Mouse (Mus musculus) stomach, embryonic 14.5 days (tissue): ENCODE results near the gene Syn3. TPM values are rescaled to one million over a fixed set of nuclear protein-coding genes. Genes with fewer than 3 reads are reported as not detected.

ENCODE experiments used
- ATAC-seq: fragments of 200-750 bp; cut with Nextera tagmentation; 2 replicates; pipeline ENCODE4 v1.8.0; 2017; ENCODE audit warnings: low read depth, moderate TSS enrichment; ENCODE audit not compliant: insufficient number of reproducible peaks, insufficient read depth, low FRiP score
- H3K27ac ChIP-seq: fragments of 300-500 bp; sonication (generic); 2 replicates; pipeline ENCODE4 v1.5.1; 2014; ENCODE audit warnings: mild to moderate bottlenecking, low read length, moderate library complexity, mixed read lengths
- H3K27me3 ChIP-seq: fragments of 300-500 bp; sonication (generic); 2 replicates; pipeline ENCODE4 v1.6.1; 2014; ENCODE audit warnings: low read length, control low read depth, mixed read lengths; ENCODE audit not compliant: control insufficient read depth, insufficient read depth
- H3K36me3 ChIP-seq: fragments of 300-500 bp; sonication (generic); 2 replicates; pipeline ENCODE4 v1.6.1; 2014; ENCODE audit warnings: mild to moderate bottlenecking, control low read depth, low read length, moderate library complexity, mixed read lengths; ENCODE audit not compliant: control insufficient read depth, insufficient read depth
- H3K4me1 ChIP-seq: fragments of 300-500 bp; sonication (generic); 2 replicates; pipeline ENCODE4 v1.6.1; 2014; ENCODE audit warnings: low read length, control low read depth, mixed read lengths; ENCODE audit not compliant: control insufficient read depth, insufficient read depth
- H3K4me2 ChIP-seq: fragments of 300-500 bp; sonication (generic); replicated peaks from 2 replicates; pipeline ENCODE4 v1.6.1; 2014; ENCODE audit warnings: low read depth, low read length, control low read depth
- H3K4me3 ChIP-seq: fragments of 300-500 bp; sonication (generic); 2 replicates; pipeline ENCODE4 v1.5.1; 2014; ENCODE audit warnings: low read depth, low read length, control low read depth
- H3K9ac ChIP-seq: fragments of 300-500 bp; sonication (generic); replicated peaks from 2 replicates; pipeline ENCODE4 v1.6.1; 2014; ENCODE audit warnings: low read depth, mild to moderate bottlenecking, control low read depth, low read length, moderate library complexity, mixed read lengths
- H3K9me3 ChIP-seq: fragments of 300-500 bp; sonication (generic); 2 replicates; pipeline ENCODE4 v1.6.1; 2016; ENCODE audit warnings: low read depth, low read length, control low read depth; ENCODE audit not compliant: control insufficient read depth
- WGBS: fragments of 180-500 bp; shearing (Covaris S2); extraction: QIAGEN DNeasy Blood & Tissue Kit; methylation state at CpG from one replicate; pipeline ENCODE4 v1.1.7; 2014; 5-methylcytosine and 5-hydroxymethylcytosine counted together
- polyA plus RNA-seq: library from polyadenylated mRNA; unstranded; fragments of >200 nt; fragmentation: Nextera tagmentation; extraction: Ambion mirVana; gene quantifications from 2 replicates; pipeline ENCODE4 v1.2.1, GENCODE M21; 2014

Syn3 gene
- polyA plus RNA-seq, 1 experiment from 2014 or later: 5.8 TPM

DNA sequence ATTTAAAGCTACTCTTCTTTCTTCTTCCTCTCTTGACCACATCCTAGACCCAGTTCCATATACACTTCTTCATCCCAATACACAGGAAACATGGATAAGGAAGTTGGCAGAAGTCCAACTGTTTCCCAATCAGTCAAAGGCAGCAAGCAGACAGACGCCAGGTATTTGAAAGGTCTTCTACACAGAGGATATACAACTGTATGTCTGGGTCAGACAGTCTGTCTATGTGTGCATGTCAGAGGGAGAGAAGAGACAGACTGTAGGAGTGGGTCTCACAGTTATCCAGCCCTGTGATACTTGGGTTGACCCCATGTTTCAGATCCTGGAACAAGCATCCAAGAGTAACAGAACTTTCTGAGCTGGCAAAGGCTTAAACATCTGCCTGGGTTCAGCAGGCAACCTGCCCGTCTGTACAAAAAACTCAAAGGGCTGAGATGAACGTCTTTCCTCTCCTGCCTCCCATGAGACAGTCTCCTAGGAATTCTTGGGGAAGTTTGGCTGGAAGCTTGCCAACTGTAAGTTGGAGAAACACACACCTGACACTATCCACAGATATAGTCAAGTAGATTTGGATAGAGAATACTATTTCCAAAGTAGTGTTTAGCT lies 152.4 kb downstream of the Syn3 start:
- Histone ChIP-seq H3K4me3 (no peak overlapping the region), H3K4me2 (no peak overlapping the region), H3K9me3 (no peaks in the 10 kb centered on the region), H3K9ac (no peak overlapping the region), H3K27ac (no peak overlapping the region), H3K4me1 (peaks cover 13% of the 10 kb centered on the region), H3K27me3 (no peaks in the 10 kb centered on the region), H3K36me3 (peaks cover 7% of the 10 kb centered on the region; the same call in 1 of the 2 replicates)
- 20% methylated on average over 3 of the region's 3 CpGs for WGBS
- ATAC-seq: peak; percentile 73; the same call in 1 of the 2 replicates

DNA sequence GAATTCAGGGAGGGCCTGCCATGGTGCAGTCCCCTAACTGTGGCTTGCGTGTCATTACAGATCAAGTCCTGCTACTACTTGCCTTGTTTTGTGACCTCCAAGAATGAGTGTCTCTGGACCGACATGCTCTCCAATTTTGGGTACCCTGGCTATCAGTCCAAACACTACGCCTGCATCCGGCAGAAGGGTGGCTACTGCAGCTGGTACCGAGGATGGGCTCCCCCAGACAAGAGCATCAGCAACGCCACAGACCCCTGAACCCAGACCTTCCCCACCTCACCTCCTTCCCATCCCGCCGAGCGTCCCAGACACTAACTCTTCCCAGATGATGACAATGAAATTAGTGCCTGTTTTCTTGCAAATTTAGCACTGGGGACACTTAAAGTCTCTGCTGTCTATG lies 153.1 kb downstream of the Syn3 start:
- Histone ChIP-seq H3K9ac (no peak overlapping the region), H3K4me2 (no peak overlapping the region), H3K9me3 (no peaks in the 10 kb centered on the region), H3K27ac (peak overlapping the region; percentile 2; the same call in 1 of the 2 replicates), H3K4me1 (peaks cover 13% of the 10 kb centered on the region), H3K4me3 (no peak overlapping the region), H3K36me3 (peaks cover 7% of the 10 kb centered on the region; the same call in 1 of the 2 replicates), H3K27me3 (no peaks in the 10 kb centered on the region)
- 92% methylated on average over 9 of the region's 9 CpGs for WGBS
- ATAC-seq: no peak

DNA sequence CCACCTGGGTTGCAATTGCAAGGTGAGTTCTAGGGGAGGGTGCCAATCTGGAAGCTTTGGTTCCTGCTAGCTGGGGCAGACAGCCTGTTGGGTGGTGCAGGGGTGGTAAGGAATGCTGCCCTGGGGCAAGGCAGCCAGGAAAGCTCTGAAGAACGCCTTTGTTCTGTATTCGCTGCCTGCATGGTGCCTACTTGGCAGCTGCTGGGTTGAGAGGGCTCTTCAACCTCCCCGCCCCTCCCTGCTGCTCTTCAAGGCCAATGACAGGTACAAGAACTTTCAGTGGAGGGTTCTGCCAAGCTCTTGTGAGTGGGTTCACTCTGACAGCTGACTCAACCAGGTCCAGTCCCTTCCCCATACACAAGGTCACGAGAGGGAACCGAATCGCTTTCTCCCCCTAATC lies 154.0 kb downstream of the Syn3 start:
- H3K27ac ChIP-seq: no peak overlapping the region
- H3K36me3 ChIP-seq: peaks cover 7% of the 10 kb centered on the region; the same call in 1 of the 2 replicates
- no peak overlapping the region for H3K9ac ChIP-seq
- peaks cover 18% of the 10 kb centered on the region for H3K4me1 ChIP-seq
- no peaks in the 10 kb centered on the region for H3K9me3 ChIP-seq
- no peak overlapping the region for H3K4me3 ChIP-seq
- H3K4me2 ChIP-seq: no peak overlapping the region
- WGBS: 91% methylated on average over 6 of the region's 6 CpGs
- no peak for ATAC-seq
- no peaks in the 10 kb centered on the region for H3K27me3 ChIP-seq

DNA sequence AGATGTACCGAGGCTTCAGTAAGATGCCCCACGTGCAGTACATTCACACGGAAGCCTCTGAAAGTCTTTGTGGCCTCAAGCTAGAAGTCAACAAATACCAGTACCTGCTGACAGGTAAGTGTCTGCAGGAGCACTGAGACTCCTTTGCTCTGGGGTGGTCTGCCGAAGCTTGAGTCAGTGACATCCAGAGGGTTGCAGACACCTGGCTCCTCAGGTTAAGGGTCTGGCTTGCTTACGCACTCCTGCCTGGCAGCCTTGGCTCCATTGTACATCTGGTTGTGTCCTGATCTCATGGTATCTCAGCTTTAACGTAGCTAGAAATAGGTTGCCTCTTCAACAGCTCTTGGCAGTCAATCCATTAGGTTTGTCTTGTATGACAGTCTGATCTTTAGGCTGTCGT lies 154.8 kb downstream of the Syn3 start:
- Histone ChIP-seq H3K9ac (no peak overlapping the region), H3K4me1 (peaks cover 24% of the 10 kb centered on the region), H3K4me3 (no peak overlapping the region), H3K4me2 (no peak overlapping the region), H3K9me3 (no peaks in the 10 kb centered on the region), H3K36me3 (peaks cover 7% of the 10 kb centered on the region; the same call in 1 of the 2 replicates), H3K27me3 (no peaks in the 10 kb centered on the region), H3K27ac (no peak overlapping the region)
- ATAC-seq: no peak
- WGBS: 87% methylated on average over 7 of the region's 7 CpGs

DNA sequence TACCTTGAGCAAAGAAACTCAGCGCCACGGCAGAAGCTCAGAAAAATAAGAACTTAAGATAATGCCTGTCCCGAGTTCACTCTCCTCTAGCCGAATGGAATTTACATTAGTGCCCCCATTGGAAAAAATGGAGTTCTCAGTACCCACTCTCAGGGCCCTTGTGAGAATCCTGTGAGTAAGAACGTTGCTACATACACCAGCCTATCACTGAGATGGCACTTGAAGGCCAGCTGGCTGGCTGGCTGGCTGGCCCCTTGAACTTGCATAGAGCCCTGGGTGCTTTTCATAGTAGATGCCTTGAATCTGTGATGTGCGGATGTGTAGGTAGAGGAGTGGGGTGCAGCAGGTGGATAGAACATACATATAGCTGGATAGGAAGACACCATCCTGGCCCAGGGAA lies 155.3 kb downstream of the Syn3 start:
- no peaks in the 10 kb centered on the region for H3K27me3 ChIP-seq
- H3K4me3 ChIP-seq: no peak overlapping the region
- no peak overlapping the region for H3K9ac ChIP-seq
- no peak for ATAC-seq
- WGBS: 89% methylated on average over 6 of the region's 6 CpGs
- peaks cover 24% of the 10 kb centered on the region for H3K4me1 ChIP-seq
- peaks cover 7% of the 10 kb centered on the region; the same call in 1 of the 2 replicates for H3K36me3 ChIP-seq
- no peak overlapping the region for H3K27ac ChIP-seq
- no peak overlapping the region for H3K4me2 ChIP-seq
- no peaks in the 10 kb centered on the region for H3K9me3 ChIP-seq

DNA sequence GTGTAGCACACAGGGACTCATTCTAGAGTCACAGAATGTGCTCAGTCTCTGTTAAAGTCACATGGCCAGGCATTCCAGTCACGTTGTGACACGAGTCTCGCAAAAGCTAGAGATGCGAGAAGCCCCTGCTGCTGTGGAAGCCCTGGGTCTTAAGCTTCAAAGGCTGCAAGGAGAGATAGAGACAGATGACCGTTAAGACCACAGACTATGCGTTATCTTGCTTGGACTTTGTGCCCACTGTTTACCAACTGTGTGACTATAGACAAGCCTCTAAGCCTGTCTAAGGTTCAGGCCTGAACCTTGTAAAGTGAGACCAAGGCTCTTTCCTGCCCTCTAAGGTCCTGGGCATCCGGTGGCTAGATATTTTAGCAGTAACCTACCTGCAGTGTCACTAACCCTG lies 156.0 kb downstream of the Syn3 start:
- H3K27me3 ChIP-seq: no peaks in the 10 kb centered on the region

DNA sequence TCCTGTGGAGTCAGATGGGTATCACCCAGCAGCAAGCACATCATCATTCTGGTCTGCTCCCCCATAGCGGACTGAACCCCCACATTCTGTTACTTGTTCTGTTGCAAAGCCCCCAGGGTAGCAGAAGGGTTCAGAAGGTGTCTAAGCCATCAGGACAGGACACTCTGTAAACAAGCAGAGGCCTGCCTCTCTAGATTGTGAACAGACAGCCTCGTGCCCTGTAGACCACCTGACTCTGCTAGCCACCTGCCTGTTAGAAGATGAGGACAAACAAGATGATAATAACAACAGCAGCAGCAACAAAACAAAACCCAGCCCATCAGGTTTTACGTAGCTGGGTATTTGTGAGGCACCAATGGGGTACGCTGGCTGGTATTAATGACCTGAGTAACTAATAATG lies 156.5 kb downstream of the Syn3 start:
- Histone ChIP-seq H3K4me1 (peaks cover 34% of the 10 kb centered on the region), H3K4me2 (no peak overlapping the region), H3K36me3 (peaks cover 7% of the 10 kb centered on the region; the same call in 1 of the 2 replicates), H3K4me3 (no peak overlapping the region), H3K9me3 (no peaks in the 10 kb centered on the region), H3K27me3 (no peaks in the 10 kb centered on the region), H3K27ac (no peak overlapping the region), H3K9ac (no peak overlapping the region)
- ATAC-seq: no peak
- 80% methylated on average over 4 of the region's 4 CpGs for WGBS

More for the DNA sequence above, 156.0 kb downstream of the Syn3 start:
- Histone ChIP-seq H3K9ac (no peak overlapping the region), H3K27ac (no peak overlapping the region), H3K9me3 (no peaks in the 10 kb centered on the region), H3K36me3 (peaks cover 7% of the 10 kb centered on the region; the same call in 1 of the 2 replicates), H3K4me2 (no peak overlapping the region), H3K4me1 (peaks cover 28% of the 10 kb centered on the region), H3K4me3 (no peak overlapping the region)
- no peak; the same call in 1 of the 2 replicates for ATAC-seq
- WGBS: 55% methylated on average over 7 of the region's 7 CpGs

DNA sequence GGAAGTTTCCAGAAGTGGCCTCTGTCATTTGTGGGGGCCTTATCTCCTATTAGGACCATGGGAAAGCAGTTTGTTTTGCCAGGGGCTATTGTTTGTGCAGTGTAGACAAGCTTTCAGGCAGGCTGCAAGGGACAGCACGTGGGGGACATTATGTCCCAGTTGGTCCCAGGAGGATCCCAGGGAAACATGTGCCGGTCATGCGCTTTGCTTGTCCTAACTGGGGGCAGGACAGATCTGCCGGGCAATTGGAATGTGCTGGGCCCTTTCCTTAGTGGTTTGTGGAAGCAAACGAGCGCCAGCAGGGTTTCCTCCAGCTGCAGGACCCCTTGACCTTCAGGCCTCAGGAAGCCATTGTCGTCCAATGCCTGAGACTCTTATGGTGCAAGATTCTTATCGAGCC lies 157.1 kb downstream of the Syn3 start:
- Histone ChIP-seq H3K9me3 (no peaks in the 10 kb centered on the region), H3K27me3 (no peaks in the 10 kb centered on the region), H3K4me2 (no peak overlapping the region), H3K36me3 (peaks cover 7% of the 10 kb centered on the region; the same call in 1 of the 2 replicates), H3K4me3 (no peak overlapping the region), H3K4me1 (peaks cover 38% of the 10 kb centered on the region), H3K9ac (no peak overlapping the region), H3K27ac (no peak overlapping the region)
- no peak for ATAC-seq
- 42% methylated on average over 8 of the region's 8 CpGs for WGBS
